12 mouse cellular contexts compared by ENCODE assay signal in genomic region chr12:107583151-107583720, GRCm38 (mm10).
DNase-seq lines count a peak whose midpoint lies in the region.
"Had no signal": no experiment of that assay in that cellular context is flagged by ENCODE, and none has a peak within 500 bp of the region (broad histone marks: within the 10 kb centered on the region; RNA-seq: fewer than 3 reads in every experiment).

No protein-coding gene starts in this region.

- peak; percentile 65 for DNase-seq in heart, adult 11 months
- DNase-seq in heart, adult 18-20 months: no peak
- peak; percentile 70 for DNase-seq in embryo, embryonic 10 days (ENCODE audit: low spot score)
- peak; percentile 32 for DNase-seq in embryo, embryonic 9.5 days (ENCODE audit: extremely low spot score)
- peak; percentile 9 for DNase-seq in yolk sac, embryonic 10.5 days (ENCODE audit: low spot score)
- no peak for DNase-seq in adrenal gland, adult 18-20 months (ENCODE audit: low spot score in 2 of 2)
- DNase-seq in lung, adult 18-20 months: no peak
- DNase-seq: adrenal gland, postnatal 14 days; cerebellum, adult 11-12 months; cerebellum, adult 9-10 months; cerebellum, postnatal 25 days; gastrocnemius, postnatal 36 days had no signal

Comparison
In these comparisons a context has a peak if more than half of its experiments do, and no peak if none do; other contexts are left out.
1. DNase-seq: peak in heart, adult 11 months (single experiment), embryo, embryonic 10 days (single experiment), embryo, embryonic 9.5 days (single experiment) and yolk sac, embryonic 10.5 days (single experiment); none in heart, adult 18-20 months (0 of 2), adrenal gland, adult 18-20 months (0 of 2) and lung, adult 18-20 months (0 of 2).